Mouse (Mus musculus): ENCODE measurements around the gene Patl1.
A peak's percentile ranks its signal among the peaks of the same experiment; 100 is the strongest.
"Not testable (repeated sequence)": the region's sequence is repeated elsewhere in the genome, so short reads cannot be mapped to it uniquely, and the experiment has no call there.

The Patl1 gene

DNA sequence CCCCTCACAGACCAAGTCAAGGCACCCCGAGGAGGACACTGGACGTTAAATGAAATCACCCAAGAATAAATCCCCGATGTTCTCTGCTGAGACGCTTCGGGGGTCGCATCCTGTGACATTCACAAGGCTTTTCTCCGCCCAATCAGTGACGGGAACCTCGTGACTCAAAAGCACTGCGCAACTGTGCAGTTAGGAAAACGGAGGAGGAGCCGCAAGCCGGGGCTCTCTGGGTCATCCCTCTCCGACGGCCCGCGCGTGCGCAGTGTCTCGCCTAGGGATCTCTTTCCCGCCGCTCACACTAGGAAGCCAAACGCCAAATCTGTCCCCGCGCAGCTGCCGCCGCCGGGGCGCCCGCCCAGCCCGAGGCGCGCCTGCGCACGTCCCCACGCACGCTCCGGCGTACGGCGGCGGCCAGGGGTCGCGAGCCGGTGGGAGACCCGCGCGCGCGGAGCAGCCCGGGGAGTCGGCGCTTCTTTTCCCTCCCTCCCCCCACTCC, at the start of gene Patl1:
TSS of gene Patl1 (plus strand) at position 363 of the 496 bp plus-strand sequence.
- DNase-seq (ENCODE audit: low read depth): peak; percentile 96

DNA sequence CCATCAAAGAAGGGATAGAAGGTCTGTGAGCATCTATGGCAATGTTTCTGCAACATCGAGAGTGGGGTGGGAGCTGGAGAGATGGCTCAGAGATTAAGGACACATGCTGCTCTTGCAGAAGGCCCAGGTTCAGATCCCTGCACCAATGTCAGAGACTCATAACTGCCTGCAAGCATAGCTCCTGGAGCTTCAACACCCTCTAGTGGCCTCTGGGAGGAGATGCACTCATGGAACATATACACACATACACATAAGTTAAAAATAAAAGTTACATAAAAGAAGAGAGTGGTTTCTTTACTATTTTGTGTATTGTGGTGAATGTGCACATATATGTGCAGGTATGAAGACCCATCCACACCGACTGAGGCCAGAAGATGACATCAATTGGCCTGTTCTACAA, 44.4 kb upstream of the Patl1 start:
- DNase-seq (ENCODE audit: low read depth): no peak

DNA sequence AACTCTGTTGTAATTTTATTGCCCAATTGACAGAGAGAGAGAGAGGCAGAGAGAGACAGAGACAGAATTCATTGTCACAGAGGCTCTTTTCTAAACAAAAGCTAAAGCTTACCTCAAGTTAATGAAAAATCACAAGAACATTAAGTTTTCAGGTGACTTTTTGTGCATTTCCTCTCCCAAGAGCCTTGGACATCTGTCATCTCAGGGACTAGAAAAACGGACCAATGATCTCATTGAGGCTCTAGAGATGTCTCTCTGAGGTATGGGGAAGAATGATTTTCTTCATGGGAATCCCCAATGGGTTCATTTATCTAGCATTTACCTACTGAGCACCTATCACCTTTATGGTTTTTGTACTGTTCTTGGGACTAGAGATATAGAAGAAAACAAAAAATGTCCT, 37.2 kb upstream of the Patl1 start, which contains the start of gene Olfr1419:
TSS of gene Olfr1419 (minus strand) at position 101 of the 400 bp plus-strand sequence.
- DNase-seq (ENCODE audit: low read depth): no peak

DNA sequence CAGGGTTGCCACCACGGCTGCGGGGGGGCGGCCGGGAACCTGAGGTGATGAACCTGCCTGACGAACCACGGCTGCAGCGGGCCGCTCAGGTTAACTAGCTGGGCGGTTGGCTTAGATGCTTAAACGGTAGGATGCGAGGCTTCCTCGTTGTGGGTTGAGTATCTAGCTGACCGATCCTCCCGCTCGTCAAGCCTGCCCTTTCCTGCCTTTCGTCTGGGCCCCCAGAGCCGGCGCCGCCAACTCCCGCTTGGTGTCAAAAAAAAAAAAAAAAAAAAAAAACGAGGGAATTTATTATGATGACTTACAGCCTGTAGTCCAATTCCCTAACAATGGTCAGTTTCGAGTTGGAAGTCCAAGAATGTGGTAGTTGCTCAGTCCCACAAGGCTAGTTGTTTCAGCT, 33.8 kb upstream of the Patl1 start:
- DNase-seq (ENCODE audit: low read depth): not testable (repeated sequence)

DNA sequence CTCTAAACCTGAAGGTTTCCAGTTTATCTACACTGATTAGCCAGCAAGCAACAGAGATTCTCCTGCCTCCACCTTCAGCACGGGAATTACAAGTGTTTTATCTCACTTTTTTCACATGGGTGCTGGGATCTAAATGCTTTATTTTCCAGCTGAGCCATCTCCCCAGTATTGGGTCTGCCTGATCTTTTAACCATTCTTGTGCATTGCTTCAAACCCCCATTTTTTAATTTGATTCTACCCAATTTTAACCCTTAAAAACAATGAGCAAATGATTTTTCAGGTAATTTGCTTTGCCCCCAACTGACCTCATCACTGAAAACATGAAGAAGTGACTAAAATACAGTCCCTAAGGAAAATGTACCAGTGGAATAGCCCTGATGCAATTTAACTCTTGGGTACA, 25.9 kb upstream of the Patl1 start, which contains the start of gene Olfr1420:
TSS of gene Olfr1420 (plus strand) at position 301 of the 400 bp plus-strand sequence.
- DNase-seq (ENCODE audit: low read depth): no peak

DNA sequence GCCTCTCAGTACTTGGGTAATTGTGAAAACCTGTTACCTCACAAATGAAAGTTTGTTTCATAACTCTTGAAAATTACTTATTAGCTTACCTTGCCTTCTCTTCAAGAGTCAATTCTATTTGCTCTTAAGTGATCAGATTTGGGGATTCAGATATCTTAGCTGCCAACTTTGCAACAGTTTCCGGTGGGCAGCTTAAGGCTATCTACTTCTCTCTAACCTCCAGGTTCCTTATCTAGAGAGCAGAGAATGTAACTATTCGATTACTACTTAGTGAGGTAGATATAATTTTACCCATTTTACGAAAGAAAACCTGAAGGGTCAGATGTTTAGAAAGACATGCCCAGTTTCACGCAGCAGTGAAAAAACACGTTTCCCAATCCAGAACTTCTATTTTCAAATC, 1.2 kb upstream of the Patl1 start:
- DNase-seq (ENCODE audit: low read depth): no peak

DNA sequence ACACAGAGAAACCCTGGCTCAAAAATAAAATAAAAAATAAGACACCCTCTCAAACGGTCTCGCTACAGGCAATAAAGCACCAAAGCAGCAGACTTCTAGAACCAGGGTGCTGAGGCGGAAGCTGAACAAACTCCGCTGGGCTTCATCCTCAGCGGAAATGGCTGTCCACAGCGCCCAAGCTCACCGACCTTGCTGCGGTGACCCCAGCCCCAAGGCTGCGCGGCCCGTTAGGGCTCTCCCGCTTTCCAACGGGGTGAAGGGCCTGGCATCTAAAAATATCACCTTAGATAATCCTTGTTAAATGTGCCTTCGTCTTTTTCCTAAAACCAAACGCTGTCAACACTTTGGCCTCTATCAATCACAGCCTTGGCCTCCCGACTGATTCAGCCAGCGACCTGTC, 596 bp upstream of the Patl1 start:
- DNase-seq (ENCODE audit: low read depth): no peak

DNA sequence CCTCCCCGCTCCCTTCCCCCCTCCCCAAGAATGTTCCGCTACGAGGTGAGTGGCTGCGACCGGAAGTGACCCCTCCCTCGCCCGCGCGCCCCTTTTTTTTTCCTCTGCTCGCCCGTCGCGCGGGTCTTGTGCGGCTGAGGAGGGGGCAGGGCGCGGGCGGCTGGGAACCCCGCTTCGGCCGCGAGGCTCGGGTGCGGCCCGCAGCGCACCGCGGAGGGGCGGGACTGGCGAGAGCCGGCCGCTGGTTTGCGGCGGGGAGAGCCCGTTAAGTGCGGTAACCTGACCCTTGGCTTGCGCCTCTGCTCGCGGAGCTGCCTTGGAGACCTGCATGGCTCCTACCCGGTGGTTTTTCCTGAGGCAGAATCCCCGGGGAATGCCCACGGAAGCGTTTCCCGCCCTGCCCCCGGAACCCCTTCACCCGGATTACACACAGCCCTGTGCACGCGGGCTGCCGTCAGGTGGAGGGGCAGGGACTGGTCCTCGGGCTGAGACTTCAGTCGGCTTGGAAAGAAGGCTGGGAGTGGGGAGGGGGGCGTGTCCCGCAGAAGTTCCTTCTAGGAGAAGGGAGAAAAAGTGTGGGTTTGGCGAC, 428 bp downstream of the Patl1 start:
- no peak for DNase-seq (ENCODE audit: low read depth)

DNA sequence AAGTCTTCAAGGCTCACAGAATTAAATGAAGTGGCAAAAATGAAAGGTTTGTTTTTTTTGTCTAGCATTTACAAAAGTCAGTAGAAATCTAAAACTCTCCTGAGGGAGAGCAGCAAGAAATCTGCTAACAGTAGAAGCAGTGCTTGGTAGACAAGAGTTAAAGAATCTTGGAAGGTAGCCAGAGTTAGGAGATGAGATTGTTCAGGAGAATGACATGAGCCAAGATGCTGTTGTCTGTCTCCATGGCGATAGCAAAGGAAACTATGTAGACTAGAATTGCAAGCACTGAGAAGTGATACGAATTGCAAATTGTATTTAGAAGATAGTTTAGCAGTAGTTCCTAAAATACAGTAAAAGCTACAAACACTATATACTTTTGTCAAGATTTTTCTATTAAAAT, 3.6 kb downstream of the Patl1 start:
- DNase-seq (ENCODE audit: low read depth): no peak

DNA sequence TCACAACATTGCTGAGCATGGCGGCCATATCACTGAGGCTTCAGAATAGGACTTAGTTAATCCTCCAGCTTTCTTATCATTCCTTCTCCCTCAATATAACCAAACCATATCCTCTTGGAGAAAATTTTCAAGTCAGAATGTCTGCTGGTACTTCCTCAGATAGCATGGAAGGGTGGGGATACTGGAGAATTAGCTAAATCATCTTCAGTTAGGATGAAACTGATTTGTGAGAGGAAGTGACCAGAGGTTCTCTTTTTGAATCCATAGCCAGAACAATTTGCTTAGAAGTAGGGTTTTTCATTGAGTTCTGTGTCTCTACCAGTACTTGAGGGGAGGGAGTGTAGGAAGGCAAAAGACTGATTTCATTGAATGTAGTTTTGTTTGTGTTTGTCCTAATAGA, 9.9 kb downstream of the Patl1 start:
- DNase-seq (ENCODE audit: low read depth): no peak

DNA sequence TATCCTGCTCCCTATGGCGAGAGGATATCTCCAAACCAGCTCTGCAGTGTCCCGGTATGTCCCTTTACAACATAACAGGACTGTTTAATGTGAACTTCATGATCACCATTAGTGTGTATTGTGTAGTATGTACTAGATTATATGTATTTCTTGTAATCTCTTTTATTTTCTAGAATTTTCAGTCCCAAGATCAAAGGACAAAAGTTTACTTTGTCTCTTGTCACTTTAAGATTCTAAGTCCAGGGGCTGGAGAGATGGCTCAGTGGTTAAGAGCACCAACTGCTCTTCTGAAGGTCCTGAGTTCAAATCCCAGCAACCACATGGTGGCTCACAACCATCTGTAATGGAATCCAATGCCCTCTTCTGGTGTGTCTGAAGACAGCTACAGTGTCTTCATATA, 10.3 kb downstream of the Patl1 start:
- not testable (repeated sequence) for DNase-seq (ENCODE audit: low read depth)

DNA sequence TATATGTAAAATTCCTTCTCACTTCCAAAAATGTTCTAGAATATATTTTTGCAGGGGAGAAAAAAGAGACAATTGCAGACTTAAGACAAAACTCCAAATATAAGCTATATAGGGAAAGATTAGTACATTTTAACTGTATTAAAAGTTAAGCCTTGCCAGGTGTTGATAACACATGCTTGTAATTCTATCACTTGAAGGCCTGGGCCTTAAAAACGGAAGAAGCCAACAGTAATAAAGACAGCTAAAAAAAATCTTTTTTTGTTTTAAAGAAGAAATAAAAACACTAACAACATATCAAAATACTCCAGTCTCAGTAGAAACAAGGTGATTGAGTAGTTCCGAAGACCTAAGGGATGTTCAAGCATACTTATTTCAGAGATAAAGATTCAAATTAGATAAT, 14.2 kb downstream of the Patl1 start:
- no peak for DNase-seq (ENCODE audit: low read depth)

DNA sequence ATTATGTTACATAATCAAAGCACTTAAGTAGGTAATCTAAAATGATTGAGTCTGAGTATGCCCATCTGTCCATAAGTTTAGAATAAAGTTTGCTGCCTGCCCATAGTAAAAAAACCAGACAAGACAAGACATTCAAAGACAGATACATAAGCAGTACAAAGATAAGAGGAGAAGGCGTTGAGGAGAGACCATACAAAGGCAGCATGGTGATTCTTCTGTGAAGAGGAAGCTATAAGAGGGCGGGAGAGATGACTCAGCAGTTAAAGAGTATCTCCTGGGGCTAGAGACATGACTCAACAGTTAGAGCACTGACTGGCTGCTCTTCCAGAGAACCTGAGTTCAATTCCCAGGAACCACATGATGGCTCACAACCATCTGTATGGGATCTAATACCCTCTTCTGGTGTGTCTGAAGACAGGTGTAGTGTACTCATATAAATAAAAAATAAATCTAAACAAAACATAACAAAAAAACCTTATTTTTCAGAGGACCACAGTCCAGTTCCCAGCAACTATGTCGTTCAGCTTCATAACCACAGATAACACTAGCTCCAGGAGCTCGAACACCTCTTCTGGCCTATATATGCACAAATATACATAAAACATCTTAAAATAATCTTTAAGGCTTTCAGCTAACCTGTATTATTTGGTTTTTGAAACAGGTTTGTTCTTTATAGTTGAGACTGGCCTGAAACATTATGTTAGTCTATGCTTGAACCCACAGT, 16.0 kb downstream of the Patl1 start:
- DNase-seq (ENCODE audit: low read depth): peak; percentile 53

DNA sequence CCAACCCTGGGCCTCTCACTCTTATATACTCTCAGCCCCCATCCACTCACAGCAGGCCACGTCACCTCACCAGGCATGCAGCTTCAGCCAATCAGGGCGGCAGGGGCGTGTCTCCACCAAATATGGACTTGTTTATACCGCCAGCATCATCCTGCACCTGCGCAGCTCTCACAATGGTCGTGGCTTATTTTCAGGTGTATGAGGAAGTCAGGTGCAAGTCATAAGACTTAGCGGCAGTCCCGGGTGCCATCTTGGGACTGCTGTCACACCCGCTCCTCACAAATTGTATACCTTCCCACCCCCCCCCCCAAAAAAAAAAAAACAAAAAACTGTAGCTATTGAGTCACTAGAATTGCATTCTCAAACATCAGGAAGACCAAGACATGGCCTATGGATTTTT, 34.3 kb downstream of the Patl1 start:
- not testable (repeated sequence) for DNase-seq (ENCODE audit: low read depth)

DNA sequence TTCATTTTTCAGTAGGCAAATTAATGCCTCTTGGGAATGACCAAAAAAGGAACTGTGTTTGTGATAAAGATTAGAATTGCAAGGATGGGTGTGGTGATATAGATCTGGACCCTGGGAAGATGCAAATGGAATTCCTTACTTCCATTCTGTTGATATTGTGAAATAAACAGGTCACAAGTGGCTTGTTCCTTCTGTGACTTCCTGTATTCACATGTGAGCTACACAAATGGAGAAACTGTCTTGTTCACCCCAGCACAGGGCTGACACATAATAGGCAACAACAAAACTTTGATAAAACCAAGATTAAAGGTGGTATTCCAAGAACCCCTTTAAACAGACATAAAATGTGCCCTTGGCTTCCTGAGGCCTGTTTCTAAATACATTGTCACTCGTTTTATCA, 37.7 kb downstream of the Patl1 start:
- DNase-seq (ENCODE audit: low read depth): no peak

DNA sequence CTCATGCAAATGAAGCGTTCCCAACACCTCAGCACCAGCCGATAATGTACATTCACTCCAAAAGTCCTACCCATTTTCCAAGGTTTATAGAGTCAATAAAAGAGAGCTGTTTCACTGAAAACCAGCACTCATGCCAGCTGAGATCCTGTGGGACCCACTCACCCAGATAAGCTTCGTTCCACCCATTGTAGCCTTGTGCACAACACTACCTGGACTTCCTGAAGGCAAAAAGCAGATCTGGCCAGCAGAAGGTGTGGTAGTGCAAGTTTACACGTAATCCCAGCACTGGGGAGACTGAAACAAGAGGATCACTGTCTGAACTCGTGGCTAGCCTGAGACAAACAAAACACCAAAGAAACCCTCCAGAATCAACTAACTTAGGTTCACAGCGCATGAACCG, 38.5 kb downstream of the Patl1 start:
- DNase-seq (ENCODE audit: low read depth): no peak

DNA sequence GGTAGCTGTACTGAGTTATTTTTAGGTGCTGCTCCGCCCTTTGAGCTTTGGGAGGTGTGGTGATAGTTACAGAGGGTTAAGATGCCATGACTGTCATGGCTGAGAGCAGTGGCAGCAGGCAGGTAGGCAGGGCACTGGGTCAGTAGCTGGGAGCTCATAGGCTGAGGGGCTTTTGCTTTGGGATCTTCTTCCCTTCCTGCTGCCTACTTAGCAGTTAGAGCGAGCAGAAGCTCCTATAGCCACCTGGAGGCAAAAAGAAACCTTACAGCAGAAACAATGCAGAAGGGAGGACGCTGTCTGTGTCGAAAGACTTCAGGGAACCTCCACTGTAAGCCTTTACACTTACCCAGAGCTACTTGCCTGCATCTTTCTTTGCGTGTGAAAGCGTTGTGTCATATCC, 42.0 kb downstream of the Patl1 start:
- no peak for DNase-seq (ENCODE audit: low read depth)

DNA sequence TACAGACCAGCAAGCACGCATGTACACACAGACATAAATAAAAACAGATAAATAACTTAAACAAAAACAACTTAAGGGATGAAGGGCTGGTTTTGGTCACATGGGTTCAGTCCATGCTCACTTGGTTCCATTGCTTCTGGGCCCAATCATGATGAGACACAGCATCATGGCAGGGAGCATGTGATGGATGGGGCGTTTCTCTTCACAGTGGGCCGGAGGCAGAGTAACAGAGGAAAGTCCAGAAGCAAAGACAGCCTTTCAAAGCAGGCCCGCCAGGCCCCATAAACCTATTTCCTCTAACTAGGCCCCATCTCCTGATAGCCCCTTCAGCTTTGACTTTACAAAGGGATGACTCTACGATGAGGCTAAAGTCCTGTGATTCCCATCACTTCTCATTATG, 44.4 kb downstream of the Patl1 start:
- DNase-seq (ENCODE audit: low read depth): no peak

DNA sequence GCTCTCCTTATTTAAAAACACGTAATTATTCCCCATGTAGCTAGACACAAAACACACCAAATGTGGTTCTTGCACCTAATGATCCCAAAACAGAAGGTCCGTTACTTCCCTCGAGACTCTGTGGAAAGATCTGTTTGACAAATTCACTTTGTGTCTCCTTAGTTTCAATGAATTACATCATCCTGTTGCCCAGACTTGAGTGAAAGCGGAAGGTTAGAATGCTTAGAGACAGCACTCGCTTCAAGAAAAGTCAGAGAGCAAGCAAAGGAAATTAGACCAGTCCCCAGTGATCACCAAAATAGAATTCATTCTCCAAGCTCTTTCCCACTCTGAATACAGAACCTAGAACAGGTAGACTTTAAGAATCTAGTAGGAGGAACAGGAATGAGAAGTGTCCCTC, 45.2 kb downstream of the Patl1 start:
- DNase-seq (ENCODE audit: low read depth): no peak

DNA sequence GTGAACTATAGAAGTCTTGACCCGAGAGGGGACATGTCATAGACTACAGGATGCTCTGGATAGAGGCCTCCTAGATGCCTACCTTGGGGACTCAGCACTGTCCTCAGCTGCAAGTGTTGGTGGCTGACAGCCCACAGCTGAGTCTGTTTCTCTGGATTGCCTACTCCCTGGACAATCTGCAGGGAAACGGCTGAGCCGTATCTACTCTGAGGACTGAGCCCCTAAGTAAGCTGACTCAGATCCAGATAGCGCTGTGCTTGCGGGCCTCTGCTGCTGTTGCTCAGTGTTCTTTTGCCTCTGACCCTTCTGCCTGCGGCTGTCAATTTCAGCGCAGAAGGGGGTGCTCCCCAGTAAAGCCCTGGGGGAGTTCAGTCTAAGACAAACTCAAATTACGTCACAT, 45.6 kb downstream of the Patl1 start:
- no peak for DNase-seq (ENCODE audit: low read depth)

DNA sequence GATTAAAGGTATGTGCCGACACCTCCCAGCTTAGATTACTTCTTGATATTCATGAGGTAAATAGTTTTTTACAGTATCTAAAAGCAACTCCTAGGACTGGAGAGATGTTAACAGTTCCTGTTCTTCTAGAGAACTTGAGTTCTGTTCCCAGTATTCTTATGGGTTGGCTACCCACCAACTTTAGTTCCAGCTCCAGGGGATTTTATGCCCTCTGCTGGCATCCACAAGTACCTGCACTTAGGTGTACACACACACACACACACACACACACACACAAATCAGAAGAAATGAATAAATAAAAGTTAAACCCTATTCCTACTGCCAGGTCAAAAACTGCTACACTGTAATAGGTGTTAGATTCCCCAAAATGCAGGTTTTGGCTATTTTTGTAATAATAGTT, 52.1 kb downstream of the Patl1 start:
- DNase-seq (ENCODE audit: low read depth): no peak

DNA sequence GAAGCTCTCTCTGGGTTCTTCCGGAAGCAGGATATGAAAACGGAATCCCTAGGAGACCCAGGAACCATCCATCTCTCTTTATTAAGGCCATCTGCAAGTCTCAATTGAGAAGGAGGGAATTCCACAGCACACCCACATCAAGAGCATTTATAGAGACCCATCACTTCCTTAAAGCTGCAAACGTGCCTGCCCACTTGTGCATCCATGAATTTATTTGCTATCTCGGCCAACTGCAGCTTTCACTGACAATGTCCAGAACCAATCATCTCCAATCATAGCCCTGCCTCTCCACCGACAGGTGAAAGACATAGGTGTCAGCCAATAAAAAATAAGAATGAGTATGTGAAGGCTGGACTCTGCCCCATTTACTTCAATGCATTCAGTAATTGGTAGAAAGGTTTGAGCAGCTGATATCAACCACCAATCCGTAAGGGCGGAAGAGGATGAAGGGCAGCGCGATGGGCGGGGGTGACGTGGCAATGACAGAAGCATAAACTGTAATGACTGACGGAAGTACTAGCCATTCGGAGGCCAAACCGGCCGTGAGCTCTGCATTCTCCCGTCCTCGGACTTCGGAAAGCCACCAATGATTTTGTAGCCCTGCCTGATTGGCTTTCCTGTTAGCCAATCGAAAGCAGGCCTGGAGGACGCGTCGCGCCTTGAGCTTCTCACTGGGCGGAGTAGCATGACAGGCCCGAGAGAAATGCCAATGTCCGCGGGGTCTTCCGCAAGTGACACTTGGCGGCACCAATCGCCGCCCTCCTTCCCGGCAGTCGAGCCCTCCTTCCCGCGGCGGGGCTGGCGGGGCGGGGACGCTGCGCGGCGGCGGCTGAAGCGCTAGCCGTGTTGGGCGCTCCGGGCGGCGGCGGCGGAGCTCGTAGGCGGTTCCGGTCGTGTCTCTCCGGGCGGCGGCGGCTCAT, 53.1 kb downstream of the Patl1 start, which contains the start of gene Osbp:
TSS of gene Osbp (plus strand) at position 919 of the 920 bp plus-strand sequence.
- peak; percentile 98 for DNase-seq (ENCODE audit: low read depth)

Data from c-Kit-positive CD71-negative TER-119-negative erythroid progenitor cells, embryonic 14.5 days (primary cell).